Mouse (Mus musculus) right cerebral cortex, postnatal 25 days (tissue): Measurements from ENCODE around the gene Stip1.
"Not testable (repeated sequence)": the region's sequence is repeated elsewhere in the genome, so short reads cannot be mapped to it uniquely, and the experiment has no call there.

Experiments
- DNase-seq: peaks from one replicate; pipeline ENCODE4 v3.0.0; 2022

Stip1 gene

DNA sequence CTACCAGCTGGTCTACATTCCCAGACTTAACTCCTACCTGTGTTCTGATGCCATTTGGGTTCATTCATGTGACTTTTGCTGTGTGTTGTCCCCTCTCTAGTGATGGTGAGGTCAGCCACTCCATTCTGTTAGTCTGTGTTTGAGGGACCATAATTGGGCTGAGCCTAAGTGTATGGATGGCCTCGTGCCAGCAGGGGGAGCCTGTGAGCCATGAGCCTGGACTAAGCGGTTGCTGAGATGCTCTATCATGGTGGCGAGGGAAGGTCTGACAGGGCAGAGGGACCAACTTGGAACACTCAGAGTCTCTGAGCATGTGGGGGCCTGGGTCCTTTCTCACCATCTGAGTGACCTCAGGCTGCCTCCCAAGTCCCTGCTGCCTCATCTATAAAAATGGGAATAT, 24.8 kb upstream of the Stip1 start:
- DNase-seq, result peak; percentile 79

DNA sequence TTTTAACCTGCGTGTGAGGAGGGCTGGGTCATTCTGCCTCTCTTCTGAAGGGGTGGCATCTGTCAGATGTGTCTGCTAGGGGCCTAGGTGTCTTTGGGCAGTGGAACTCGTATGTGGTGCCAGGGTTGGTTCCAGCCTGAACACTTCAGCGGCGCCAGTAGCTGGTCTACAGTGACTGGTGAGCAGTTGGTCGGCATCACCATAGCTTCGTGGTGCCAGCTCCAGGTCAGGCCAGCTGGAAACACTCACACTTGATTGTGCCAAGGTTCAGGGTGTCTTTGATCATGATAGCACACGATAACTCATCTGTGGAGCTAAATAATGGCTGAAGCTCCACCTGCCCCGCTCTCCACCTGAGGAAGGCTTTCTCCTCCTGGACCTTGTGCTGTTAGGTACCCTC, 23.1 kb upstream of the Stip1 start:
- DNase-seq, result no peak

- no peak for DNase-seq
Measured at GRCm38 (mm10) chr19:7062110-7062509, 22.3 kb upstream of the Stip1 start.

DNA sequence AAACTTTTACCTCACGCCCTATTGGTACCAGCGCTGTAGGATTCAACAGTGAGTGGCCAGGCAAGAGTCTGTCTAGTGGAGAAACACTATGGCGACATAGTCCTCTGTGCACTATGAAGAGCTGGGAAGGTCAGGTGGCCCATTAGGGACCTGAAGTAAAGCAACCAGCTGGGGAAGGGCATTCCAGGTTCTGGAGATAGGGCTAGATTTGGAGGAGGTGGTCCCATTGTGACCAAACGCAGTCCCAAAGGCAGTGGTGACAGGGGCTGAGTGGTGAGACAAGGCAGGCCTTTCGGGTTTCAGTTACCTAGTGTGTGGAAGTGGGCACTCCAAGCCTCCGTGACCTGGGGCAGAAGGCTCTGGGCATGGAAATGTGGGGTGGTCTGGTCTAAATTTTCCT, 18.8 kb upstream of the Stip1 start:
- no peak for DNase-seq

- peak; percentile 63 for DNase-seq
Measured at GRCm38 (mm10) chr19:7057722-7058207, 18.0 kb upstream of the Stip1 start.

DNA sequence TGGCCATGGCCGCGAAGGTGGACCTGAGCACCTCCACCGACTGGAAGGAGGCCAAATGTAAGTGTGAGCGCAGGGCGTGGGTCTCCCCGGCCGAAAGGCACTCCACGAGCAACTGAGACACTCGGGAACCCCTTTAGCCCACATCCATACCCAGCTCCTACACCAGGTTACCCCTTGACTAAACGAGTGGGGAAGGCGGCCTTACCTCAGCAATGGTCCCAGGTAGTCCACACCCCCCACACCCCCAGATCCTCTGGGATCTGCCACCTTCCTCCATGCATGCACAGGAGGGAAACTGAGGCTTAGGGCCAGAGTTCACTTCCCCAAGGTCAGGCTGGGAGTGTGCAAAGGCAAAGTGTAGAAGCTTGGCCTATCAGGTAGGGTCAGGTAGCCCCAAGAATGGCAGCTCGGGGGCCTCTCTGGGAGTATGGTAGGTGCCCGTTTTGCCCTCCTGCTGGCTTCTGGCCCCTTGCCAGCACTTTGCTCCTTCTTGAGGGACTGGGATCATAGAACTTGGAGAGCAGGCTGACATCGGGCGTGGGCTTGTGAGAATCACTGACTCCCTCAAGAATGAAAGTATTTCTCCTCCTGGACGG, 17.5 kb upstream of the Stip1 start:
- no peak for DNase-seq

DNA sequence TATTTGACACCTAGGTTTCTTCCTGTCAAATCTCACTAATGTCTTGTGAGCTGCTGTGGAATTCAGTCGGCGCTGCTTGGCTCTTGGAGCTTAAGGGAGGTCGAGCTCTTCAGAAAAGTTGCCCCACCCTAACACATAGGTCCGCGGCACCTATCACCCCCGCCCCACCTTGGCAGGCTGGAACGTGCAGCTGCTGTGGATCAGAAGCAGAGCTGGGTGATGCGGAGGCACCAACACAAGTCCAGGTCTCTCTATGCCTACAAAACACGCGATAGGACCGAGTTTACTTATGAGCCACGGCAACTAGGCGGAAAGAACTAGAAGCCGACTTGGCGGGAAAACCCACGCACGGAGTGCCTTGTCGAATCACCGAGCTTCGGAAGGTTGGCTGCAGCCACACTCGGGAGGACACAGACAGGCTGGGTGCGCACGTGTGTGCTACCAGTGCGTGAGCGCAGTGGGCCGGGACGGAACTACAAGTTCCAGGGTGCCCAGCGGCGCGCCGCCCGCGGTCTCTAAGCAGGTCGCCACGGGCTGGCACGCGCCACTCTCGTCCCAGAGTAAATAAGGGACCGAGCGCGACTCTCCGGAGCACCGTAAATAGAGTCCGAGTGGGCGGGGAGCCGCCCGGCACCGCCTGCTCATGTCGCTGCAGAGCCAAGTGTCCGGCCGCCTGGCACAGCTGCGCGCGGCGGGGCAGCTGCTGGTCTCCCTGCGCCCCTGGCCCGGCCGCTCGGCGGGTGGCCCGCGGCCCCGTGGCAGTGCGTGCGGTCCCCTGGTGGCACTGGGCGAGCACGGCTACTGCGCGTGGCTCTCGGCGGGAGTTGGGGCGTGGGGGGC, 16.7 kb upstream of the Stip1 start, which contains the start of gene Macrod1:
TSS of gene Macrod1 (plus strand) at position 563 of the 840 bp plus-strand sequence.
- peak; percentile 83 for DNase-seq

- DNase-seq, result no peak
Measured at GRCm38 (mm10) chr19:7055173-7055572, 15.4 kb upstream of the Stip1 start.

- no peak for DNase-seq
Measured at GRCm38 (mm10) chr19:7054772-7055171, 15.0 kb upstream of the Stip1 start.

DNA sequence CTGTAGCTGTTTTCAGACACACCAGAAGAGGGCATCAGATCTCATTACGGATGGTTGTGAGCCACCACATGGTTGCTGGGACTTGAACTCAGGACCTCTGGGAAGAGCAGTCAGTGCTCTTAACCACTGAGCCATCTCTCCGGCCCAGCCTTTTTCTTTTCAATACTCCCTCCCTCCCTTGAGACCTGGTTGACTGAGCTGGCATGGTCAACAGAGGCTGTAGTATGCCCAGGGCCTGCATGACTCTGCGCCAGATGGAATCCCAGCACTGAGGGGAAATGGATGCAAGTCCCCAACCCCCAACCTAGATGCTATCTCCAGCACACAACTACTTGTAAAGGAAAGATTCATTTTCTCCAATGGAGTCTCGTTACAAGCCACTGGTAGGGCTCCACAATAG, 13.6 kb upstream of the Stip1 start:
- not testable (repeated sequence) for DNase-seq

GRCm38 (mm10) chr19:7044706-7045105, 4.9 kb upstream of the Stip1 start:
- DNase-seq, result no peak

DNA sequence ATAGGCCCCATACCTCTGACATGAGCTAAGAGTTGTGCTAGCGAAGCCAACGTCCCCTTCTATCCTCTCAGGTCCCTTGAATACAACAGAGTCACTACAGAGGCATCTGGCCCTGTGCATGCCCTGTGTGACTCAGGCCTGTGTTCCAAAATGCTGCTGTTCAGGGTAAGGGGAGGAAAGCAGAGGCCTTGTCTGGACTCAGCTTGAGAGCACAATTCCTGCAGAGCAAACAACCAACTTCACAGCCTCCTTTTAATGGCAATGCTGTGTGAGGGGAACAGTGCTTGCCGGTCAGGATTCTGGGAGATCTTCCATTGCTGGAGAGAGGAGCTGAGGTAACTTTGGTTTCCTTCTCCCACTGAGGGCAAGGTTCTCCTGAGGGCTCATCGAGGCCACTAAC, 4.5 kb upstream of the Stip1 start:
- no peak for DNase-seq

DNA sequence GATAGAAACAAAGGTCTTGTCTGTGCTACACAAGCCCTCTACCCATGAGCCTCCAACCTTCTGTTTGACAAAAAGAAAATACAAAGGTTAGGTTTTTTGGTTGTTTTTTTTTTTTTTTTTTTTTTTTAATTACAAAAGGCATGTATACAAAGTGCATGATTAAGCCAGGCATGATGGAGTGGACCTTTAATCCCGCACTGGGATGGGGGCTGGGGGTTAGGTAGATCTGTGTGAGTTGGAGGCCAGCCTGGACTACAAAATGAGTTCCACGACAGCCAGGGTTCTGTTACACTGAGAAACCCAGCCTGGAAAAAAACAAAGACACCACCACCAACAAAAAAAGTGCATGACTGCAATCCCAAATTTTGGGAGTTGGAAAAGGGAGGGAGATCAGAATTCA, 1.4 kb upstream of the Stip1 start:
- DNase-seq, result no peak

DNA sequence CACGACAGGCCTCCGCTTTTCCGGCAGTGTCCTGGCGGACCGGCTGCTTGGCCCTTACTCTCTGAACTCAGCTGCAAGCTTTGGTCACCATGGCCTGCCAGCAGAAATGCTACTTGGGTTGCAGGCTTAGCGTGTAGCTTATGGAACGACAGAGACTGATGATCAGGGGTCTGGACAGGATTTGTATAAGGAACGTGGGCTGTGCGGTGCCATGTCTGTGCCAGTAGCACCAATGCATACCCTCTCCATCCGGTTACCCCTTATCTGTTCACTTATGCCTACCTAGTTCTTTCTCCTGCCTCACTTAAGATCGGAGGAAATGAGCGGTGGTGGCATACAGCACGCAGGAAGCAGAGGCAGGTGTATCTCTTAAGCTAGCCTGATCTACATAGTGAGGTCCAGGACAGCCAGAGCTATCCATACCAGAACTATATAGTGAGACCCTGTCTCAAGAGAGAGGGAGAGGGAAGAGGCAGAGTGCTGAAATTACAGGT, 917 bp upstream of the Stip1 start:
- no peak for DNase-seq

- DNase-seq, result no peak
Measured at GRCm38 (mm10) chr19:7039088-7039720, 563 bp downstream of the Stip1 start.

DNA sequence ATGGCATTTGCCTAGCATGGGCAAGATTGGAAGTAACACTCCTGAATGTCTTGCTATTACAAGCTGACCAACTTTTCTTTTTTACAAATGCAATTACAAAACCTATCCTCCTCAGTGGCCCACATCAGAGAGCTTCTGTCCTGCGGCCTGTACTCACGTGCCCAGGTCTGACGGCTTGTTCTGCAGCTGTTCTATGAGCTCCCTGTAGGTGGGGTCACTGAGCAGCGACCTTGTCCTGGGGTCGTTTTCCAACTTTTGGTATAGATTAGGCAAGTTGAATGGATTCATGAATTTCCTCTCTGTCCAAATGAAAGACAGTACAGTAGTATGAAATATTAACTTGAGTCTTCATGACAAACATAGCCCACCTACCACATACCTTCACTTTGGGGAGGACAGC, 5.8 kb downstream of the Stip1 start:
- DNase-seq, result no peak

- peak; percentile 62 for DNase-seq
Measured at GRCm38 (mm10) chr19:7029531-7029930, 10.2 kb downstream of the Stip1 start.

GRCm38 (mm10) chr19:7020224-7020641, 19.5 kb downstream of the Stip1 start:
- no peak for DNase-seq

DNA sequence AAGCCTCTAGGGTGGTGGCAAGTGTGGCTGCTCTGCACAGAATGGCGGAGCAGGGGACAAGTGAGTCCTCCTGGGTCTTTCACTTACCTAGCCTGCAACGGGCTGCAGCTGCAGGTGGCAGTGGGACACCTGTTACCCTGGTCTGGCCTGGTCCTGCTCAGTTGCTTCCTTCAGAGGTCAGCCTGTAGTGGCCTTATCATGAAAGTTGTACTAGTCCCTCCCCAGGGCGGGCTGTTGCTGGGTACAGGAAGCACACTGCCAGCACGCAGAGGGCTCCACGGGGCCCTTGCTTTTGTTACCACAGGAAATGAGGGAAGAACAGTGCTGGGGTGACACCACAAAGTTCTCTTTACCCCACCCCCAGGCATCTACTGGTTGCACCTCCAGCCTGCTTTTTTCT, 20.6 kb downstream of the Stip1 start, which contains the start of gene Fermt3:
TSS of gene Fermt3 (minus strand) at position 279 of the 400 bp plus-strand sequence.
- no peak for DNase-seq

DNA sequence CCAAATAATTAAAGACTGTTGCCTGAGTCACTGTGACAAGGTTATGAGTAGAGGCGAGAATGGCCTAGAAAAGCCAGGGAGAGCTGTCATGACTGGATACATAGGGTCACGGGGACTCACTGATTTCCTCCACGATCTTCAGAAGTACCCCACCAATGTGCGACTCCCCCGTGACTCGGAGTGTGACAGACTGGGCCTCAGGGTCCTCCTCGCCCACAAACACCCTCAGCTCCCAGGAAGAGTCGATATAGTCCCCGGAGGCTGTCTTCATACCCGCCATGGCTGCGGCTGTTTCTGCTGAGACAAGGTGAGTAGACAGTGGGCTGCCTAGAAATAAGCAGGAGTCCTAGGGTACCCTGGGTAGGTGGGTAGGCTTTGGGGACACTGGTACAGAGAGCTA, 21.2 kb downstream of the Stip1 start:
- no peak for DNase-seq

DNA sequence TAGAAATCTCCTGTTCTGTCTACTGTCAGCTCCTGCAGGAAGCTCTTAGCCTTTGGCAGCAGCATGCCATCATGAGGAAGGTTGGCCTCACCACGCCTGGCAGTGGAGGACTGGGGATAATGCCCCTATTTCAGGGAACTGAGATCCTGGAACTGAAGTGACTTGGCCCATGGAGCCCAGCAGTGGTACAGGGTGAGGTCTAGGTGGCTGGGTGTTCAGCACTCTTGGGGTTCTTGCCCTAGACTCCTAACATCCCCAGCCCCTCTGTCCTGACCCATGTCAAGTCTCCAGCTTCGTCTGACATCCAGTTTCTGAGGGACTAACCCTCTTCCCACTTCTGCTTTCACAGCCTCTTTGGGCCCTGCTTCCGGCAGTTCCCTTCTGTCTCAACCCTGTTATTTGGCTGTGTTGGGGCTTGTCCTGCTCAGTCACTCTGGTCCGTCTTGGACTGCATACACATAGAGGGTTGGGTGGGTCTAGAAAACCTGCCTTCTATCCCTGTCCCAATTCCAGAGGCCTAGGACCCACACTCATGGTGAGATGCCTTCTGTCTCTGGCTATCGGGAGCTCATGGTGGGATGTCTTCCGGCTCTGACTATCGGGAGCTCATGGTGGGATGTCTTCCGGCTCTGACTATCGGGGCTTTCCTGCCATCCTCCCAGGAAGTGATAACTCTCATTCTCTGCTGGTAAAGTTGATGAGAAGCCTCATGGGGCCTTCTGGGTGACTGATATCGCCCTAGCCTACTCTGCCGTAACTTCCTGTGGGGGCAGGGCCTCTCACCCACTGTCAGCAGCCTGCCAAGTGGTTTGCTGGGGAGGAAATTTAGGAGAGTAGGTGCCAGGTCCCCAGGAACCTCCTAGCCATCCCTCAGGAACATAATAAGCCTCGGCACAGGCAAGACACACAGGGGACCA, 22.0 kb downstream of the Stip1 start:
- DNase-seq, result no peak

- no peak for DNase-seq
Measured at GRCm38 (mm10) chr19:7014481-7015135, 25.2 kb downstream of the Stip1 start.
